Mouse (Mus musculus) olfactory bulb, adult 2 months (tissue): ENCODE results near the gene Slc16a9.

Experiments
- CTCF ChIP-seq: fragments of 200-500 bp; IDR thresholded peaks from 2 replicates; pipeline ENCODE4 v1.5.1; 2012; ENCODE audit warnings: low read depth, mild to moderate bottlenecking, low read length, moderate library complexity; ENCODE audit not compliant: insufficient read depth
- POLR2A ChIP-seq: fragments of 200-500 bp; IDR thresholded peaks from 2 replicates; pipeline ENCODE4 v1.6.1; 2012; ENCODE audit warnings: mild to moderate bottlenecking, low read depth, low read length, moderate library complexity; ENCODE audit not compliant: insufficient read depth

DNA sequence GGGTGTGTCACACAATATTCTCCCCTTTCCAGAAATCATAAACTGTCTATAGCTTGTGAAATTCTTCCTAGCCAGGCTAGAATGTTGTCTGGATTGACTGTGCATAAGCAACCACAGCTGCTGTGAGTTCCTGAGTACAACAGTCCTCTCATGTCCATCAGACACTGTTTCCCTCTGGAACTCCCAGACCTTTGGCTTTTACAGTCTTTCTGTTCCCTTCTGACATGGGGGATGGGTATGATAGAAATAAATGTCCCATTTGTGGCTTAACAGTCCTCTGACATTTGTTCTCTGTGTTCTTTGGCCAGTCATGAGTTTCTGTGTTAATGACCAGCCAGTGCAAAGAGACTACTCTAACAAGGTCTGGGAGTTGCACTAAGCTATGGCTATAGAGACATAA, 18.3 kb upstream of the Slc16a9 start:
- no peak for TF ChIP-seq CTCF
- no peak for TF ChIP-seq POLR2A
